Mouse (Mus musculus): ENCODE results near the gene Elmod2.

DNA sequence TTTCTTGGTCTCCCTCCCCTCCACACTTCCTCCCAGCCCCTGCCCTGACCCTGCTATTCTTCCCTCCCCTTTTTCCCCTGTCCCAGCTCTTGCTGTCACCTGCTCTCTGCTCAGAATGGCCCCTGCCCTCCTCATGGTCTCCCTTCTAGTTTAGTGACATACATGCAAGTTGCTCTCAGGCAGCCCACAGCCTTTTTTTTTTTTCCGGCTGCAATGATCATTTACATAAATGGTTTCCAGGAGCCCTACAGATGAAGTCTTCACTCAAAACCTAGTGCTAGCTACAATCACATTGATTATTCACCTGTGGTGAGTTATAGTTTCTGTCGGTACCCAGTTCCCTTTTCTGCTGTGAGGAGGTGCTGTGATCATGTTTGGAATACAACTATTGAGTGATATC is 48.7 kb upstream of the Elmod2 start:
- TF ChIP-seq ZMIZ1 (IDR thresholded peaks at IDR 0.05; ENCODE audit: low read depth, low read length), result no peak
- no peak for TF ChIP-seq POLR2A (IDR thresholded peaks at IDR 0.05; ENCODE audit: low read depth, low read length)
- TF ChIP-seq CTCF (conservative IDR thresholded peaks at IDR 0.05 in 1 of 2, IDR thresholded peaks at IDR 0.05 in 1 of 2; ENCODE audit: low read depth in 2 of 2, low read length in 2 of 2), result no peak
- TF ChIP-seq USF1 (IDR thresholded peaks at IDR 0.05; ENCODE audit: low read depth, low read length), result no peak
- no peak for TF ChIP-seq MXI1 (IDR thresholded peaks at IDR 0.05; ENCODE audit: low read depth, low read length)
- TF ChIP-seq UBTF (IDR thresholded peaks at IDR 0.05; ENCODE audit: low read depth, low read length), result no peak
- TF ChIP-seq ZKSCAN1 (IDR thresholded peaks at IDR 0.05; ENCODE audit: borderline replicate concordance, low read depth, low read length), result no peak
- TF ChIP-seq JUN (IDR thresholded peaks at IDR 0.05; ENCODE audit: insufficient read depth, low read depth, low read length), result no peak
- TF ChIP-seq E2F4 (IDR thresholded peaks at IDR 0.05; ENCODE audit: insufficient replicate concordance, low read depth, low read length), result no peak
- no peak for TF ChIP-seq POLR2AphosphoS2 (IDR thresholded peaks at IDR 0.05; ENCODE audit: low read depth, low read length)
- no peak for TF ChIP-seq NRF1 (IDR thresholded peaks at IDR 0.05; ENCODE audit: low read depth, low read length)
